Mouse (Mus musculus): Measurements from ENCODE around the gene Cyp8b1. TPM values are rescaled to one million over a fixed set of nuclear protein-coding genes. Genes with fewer than 3 reads are reported as not detected.

The Cyp8b1 gene
- not detected for total RNA-seq (2023)

DNA sequence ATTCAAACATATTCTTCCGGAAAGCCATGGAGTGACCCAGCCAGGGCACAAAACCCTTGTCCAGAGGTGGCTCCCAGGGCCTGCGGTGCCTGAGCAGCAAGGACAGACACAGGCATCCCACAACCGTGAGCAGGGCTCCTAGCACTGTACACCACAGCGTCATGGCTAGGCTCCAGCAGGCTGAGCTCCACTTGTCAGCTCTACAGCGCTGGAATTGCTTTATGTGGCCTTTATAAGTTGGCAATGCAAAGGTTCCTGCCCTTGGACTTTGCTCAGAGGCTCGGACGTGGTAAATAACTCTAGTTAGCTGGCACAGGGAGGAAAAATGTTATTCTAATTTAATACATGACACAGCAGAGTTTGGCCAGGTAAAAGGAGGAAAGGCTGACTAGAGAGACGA lies at the start of gene Cyp8b1:
TSS of gene Cyp8b1 (minus strand) at position 204 of the 400 bp plus-strand sequence.

GRCm38 (mm10) chr9:121950418-121951113 lies 34.5 kb upstream of the Cyp8b1 start, which contains the start of gene Fam198a:
Fam198a (plus strand) TSS chr9:121950988.

GRCm38 (mm10) chr9:121898245-121898644 lies 17.9 kb downstream of the Cyp8b1 start, which contains the start of gene Ackr2:
Ackr2 (plus strand) TSS chr9:121898355.

Other genes starting within 250 kb of the Cyp8b1 start
- 41.9 TPM for gene Sec22c, start 210.8 kb downstream of the Cyp8b1 start, total RNA-seq (2023)
- 14.6 TPM for gene Ss18l2, start 206.0 kb downstream of the Cyp8b1 start, total RNA-seq (2023)
- gene Nktr, start 197.1 kb downstream of the Cyp8b1 start, total RNA-seq (2023), result 246 TPM
- 1.3 TPM for gene Zfp651, start 157.0 kb downstream of the Cyp8b1 start, total RNA-seq (2023)
- gene Klhl40, start 138.7 kb downstream of the Cyp8b1 start, total RNA-seq (2023), result not detected
- not detected for gene Hhatl, start 123.8 kb downstream of the Cyp8b1 start, total RNA-seq (2023)
- gene Ccdc13, start 76.8 kb downstream of the Cyp8b1 start, total RNA-seq (2023), result not detected
- 29.6 TPM for gene Higd1a, start 57.9 kb downstream of the Cyp8b1 start, total RNA-seq (2023)
- gene Ackr2, start 17.9 kb downstream of the Cyp8b1 start, total RNA-seq (2023), result 1.4 TPM
- 0.18 TPM for gene Fam198a, start 34.7 kb upstream of the Cyp8b1 start, total RNA-seq (2023)
- 0.53 TPM for gene Pomgnt2, start 80.8 kb upstream of the Cyp8b1 start, total RNA-seq (2023)
- 115 TPM for gene Snrk, start 201.0 kb upstream of the Cyp8b1 start, total RNA-seq (2023)